Mouse (Mus musculus) 3T3-L1 (cell line): Measurements from ENCODE around the gene Plekhb2.

Experiments used
- DNase-seq: peaks from one replicate; pipeline ENCODE4 v3.0.0-alpha.2; 2015; ENCODE audit warnings: low read depth, low spot score

Plekhb2 gene

DNA sequence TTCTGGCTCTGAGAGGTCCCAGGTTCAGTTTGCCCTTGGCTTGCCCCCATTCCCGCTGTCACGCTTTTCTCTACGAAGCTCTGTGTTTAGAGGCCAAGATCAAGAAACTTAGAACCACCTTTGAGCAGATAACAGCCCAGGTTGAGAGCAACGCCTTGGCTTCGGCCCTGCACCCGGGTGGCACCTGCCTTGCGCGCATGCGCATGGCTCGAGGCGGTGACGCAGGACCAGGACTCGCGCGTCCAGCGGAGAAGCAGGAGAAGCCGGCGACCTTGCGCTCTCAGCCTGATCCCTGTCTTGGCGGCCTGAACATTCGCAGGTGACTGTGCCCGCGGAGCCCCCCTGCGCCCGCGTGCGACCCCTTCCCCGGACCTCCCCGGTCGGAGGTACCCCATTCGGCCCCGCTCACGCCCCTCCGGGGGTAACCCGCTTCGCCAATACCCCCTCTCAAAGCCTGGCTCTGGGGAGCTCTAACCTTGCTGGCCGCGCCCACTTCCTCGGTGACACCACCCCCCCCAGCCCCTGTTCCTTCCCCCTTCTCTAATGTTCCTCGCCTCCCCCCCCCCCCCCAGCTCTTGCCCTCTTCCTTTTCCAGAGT, at the start of gene Plekhb2:
Gene Plekhb2, plus strand, starts transcription at position 232 of the 598 bp plus-strand sequence.
- DNase-seq = peak; percentile 57

DNA sequence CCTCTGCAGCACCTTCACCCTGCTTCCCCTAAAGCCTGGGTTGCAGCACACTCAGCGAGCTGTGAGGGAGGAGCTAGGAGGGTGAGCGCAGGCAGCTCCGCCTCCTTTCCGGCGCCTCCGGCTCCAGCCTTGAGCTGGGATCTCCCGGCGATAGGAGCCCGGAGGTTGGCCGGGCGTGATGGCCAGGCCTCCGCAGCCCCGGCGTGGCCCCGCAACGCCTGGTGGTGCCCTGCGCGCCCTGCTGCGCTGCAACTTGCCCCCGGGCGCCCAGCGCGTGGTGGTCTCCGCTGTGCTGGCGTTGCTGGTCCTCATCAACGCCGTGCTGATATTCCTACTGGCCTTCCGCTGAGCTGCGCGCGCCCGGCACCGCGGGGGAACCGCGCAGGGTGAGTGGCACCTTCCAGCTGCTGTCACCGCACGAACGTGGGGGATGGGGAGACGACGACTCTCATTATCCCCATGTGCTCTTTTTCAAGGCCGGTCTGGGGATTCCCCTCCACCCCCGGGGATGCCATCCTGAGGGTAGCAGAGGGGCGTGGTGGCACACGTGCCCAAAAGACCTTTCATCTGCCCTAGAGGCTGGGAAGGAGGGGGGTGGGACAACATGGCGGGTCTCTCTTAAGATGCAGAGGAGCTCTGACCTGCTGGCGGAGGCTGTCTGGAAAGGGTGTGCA, 48.0 kb upstream of the Plekhb2 start:
- DNase-seq = peak; percentile 51

DNA sequence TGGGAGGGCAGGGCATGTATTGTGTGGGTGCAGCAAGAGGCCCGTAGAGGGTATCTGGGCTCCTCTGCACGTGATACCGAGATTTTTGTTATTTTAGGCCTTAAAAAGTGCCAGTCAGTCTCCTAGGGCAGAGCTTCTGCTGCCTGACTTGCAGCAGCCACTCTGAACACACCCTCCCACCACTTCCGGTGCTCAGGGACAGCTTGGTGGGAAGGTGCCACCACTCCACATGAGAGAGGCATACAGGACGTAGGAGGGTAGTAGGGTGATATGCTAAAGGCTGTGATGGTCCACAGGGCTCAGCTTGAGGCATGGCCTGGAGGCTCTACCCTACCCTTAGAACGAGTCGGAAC, 47.5 kb upstream of the Plekhb2 start:
- DNase-seq = no peak

DNA sequence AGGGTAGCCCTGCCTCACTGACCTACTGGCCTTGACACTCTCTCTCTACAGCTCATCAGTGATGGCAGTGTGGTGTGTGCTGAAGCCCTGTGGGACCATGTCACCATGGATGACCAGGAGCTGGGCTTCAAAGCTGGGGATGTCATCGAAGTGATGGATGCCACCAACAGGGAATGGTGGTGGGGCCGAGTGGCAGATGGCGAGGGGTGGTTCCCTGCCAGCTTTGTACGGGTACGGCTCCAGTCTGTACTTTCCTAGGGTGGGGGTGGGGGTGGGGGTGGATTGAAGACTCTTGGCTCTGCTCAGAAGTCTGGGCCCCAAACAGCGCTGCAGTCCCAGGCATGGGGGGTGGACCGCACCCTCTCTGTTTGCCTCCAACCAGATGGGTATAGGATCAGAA, 44.9 kb upstream of the Plekhb2 start:
- no peak for DNase-seq

DNA sequence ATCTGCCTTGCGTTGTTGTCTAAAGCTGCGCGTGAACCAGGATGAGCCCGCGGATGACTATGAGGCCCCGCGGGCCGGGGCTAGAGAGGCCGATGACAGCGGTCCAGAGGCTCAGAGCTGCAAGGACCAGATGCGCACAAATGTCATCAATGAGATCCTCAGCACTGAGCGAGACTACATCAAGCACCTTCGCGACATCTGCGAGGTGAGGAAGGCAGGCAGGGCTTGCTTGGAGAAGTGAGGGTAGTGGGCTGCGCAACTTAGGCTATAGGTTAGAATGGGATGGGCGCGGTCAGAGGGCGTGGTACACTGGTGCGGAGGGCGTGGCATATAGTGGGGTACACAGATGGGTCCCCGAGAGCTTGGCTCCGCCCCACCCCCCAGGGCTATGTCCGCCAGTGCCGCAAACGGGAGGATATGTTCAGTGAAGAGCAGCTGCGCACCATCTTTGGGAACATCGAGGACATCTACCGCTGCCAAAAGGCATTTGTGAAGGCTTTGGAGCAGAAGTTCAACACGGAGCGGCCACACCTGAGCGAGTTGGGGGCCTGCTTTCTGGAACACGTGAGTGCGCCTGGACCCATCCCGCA, 43.8 kb upstream of the Plekhb2 start:
- DNase-seq = no peak

DNA sequence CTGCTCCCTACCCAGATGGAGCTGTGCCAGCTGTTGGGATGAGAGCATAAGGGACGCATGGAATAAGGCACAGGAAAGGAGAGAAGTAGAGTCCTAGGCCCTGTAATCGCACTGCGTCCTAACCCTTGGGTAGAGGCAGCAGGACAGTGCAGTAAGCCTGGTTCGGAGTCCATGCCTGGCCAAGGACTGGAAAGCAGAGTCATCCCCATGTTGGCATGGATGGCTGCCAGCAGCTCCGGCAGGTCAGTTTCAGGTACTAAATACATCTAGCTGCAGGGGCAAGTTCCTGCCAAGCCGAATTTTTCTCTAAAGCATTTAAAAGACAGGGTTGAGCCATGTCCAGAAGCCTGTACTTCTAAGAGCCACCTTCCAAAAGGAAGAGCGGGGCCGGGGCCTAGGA, 41.3 kb upstream of the Plekhb2 start:
- DNase-seq = no peak

DNA sequence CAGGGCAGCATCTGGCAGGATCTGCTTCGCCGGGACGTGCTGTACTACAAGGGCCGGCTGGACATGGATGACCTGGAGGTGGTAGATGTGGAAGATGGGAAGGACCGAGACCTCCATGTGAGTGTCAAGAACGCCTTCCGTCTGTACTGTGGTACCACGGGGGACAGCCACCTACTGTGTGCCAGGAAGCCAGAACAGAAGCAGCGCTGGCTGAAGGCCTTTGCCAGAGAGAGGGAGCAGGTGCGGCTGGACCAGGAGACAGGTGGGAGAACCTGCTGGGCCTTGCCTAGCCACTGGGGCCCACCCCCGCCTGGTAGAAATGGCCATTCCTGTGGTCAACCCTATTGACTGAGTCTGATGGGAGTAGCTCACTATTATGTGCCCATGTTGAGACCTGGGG, 39.5 kb upstream of the Plekhb2 start:
- DNase-seq = no peak

DNA sequence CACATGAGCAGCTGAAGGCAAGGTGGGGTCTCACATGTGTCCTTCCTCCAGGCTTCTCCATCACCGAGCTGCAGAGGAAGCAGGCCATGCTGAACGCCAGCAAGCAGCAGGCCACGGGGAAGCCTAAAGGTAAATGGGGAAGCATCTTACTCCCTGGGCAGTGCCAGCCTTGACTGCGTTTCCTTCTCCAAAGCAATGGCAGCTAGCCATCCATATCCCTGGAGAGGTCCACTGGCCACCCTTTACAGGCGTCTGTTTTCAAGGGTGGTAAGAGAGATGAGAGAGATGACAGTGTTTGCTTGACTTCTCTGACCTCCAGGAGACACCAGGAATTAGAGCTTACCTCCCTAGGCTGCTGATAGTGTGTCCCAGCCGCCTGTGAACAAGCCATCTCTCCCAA, 38.7 kb upstream of the Plekhb2 start:
- DNase-seq = no peak

DNA sequence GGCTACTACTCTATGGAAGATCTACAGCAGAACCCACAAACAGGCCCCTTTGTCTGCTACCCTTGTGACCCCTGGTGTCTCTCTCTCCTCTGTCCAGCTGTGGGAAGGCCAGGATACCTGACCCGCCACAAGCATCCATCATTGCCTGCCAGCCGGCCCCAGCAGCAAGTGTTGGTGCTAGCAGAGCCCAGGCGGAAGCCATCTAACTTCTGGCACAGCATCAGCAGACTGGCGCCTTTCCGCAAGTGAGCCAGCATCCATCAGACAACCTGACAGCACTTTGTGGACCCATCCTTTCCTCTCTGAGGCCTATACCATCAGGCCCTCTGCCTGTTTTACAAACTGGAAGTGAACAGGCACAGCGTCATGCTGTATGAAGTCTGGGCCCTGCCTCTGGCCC, 38.2 kb upstream of the Plekhb2 start:
- no peak for DNase-seq

DNA sequence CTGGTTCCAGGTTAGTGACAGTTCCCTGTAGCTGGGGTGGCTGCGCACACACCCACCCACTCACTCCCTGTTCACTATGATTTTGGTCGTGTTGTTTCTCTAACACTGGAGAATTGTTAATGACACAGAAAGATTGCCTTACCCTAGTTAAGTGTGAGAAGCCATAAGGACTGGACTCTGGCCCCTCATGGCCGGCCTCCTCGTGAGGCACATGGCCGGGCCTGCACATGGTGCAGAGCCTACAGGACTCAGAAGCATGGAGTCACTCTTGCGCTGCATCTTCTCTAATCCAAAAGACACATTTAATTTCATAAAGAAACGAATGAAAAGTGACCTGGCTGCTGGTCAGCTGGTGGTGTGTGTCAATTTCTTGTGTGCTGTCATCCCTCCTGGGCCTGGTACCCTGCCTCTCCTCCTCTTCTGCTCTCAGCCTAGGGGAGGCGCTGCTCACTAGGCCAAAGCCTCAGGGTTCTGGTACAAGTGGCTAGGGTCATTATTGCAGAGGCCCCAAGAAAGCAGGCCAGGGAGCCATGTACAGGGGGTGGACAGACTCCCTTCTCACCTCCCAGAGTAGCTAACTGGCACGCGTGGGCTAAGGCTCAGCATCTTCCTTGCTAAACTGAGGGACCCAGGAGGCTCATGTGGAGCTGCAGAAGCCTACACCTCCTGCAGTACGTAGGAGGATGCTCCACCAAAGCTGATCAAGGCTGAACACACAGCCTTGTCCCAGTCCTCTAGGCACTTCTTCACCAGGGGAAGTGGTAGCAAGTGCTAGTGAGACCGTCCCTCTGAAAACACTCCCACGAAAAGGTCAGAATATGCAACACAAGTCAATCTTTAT, 37.1 kb upstream of the Plekhb2 start:
- DNase-seq = no peak

DNA sequence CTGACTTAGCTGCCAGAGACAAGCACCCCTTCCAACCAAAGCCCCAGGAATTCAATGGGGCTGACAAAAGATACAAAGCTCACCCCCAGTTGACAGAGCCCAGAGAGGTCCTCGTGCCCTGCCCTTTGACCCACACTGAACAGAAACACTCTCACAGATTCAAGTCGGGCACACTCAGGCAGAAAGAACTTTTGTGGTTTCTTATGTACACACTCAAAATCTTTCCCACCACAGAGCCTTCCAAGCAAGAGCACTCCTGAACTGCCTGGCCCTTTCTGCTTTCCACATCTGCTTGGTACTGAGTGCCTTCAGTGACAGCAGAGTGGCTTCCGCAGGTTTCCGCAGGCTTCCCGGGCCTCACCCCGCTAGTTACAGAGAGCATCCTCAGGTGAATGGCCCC, 33.9 kb upstream of the Plekhb2 start:
- no peak for DNase-seq

DNA sequence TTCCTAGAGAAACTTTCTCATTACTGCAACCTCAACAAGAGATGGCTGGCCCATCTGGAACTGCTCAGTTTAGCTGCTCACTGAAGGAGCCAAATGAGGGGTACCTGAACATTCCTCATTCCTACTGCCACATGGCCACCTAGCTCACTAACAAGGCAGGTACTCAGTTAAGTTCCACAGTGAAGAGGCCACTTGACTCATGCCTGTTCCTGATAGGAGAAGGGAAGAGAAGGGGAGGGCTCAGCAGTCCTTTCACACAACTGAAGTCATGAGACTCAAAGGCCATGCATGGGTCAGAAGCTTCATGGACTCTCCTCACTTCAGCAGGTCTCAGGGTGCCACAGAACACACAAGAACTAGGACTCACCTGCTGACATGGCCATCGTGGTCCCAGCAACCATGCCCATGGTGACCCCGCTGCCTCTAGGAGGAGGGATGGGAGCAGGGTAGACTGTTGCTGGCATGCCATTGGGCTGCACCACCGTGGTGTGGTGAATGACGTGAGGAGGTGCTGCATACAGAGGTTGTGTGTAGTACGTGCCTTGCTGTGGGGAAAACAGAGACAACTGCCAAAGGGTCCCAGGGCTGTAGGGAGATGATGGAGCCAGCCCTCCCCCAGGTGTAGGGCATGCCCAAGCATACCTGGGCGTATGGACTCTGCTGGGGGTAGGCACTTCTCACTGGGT, 30.4 kb upstream of the Plekhb2 start:
- no peak for DNase-seq

DNA sequence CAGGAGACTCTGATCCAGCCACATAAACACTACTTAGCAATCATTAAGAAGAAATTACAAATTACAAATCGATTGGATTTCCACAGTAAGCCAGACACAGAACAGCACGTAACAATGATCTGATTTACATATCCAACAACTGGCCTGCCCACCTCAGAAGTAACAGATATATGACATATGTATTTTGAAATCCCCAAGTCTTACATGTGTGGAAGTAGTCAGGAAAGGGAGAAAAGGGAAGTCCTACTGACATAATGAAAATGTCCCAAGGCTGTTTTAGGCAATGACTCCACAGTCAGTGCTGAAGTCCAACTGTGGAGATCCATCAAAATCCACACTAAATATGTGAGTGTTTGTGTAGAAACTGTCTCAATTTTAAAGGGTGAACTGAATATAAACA, 28.4 kb upstream of the Plekhb2 start:
- no peak for DNase-seq

DNA sequence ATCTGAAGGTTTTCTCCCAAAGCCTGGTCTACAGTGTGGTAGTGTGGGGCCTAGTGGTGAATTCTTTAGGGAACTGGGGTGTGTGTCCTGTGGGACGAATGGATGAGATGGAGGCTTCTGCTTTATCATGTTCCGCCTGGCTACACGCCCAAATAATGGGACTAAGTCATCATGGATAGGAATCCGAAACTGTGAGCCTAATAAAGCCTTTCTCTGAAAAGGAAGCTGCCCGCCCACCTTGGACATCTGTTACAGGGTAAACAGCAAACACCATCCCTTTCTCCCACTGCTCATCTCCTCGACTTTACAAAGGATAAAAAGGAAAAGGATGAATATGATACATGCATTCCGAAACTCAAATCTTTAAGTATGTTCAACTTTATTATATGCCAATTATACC, 27.8 kb upstream of the Plekhb2 start:
- DNase-seq = no peak

DNA sequence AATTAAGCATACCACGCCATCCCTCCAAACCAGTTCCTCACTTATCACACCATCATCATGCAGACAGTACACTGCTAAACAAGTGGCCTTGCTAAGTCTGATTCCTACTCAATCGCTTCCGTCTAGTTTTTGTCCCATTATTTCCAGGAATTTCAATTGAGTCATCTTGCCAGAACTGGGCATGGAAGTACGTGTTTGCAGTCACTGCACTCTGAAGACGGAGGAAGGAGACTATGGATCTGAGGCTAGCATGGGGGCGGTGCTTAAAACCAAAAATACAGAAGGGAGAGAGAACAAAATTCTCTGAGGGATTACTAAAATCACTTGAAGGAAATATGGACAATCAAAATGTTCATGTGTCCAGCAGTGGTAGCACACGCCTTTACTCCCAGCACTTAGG, 27.0 kb upstream of the Plekhb2 start:
- DNase-seq = no peak

DNA sequence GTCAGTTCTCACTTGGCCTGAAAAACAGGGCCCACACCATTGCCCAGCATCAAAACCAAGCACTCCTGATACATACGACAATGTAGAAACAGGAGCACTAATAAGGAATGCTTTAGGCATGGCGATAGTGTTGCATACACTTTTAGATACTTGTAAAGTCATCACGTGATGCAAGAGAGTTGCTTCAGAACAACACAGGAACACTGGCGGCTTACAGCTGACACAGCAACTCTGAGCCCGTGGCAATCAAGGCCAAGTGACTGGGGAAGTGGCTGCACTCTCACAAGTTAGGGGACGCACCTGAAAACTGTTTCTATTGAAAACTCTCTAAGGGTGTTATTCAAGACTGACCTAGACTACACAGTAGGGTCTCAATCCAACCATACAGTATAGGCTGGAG, 26.4 kb upstream of the Plekhb2 start:
- no peak for DNase-seq

DNA sequence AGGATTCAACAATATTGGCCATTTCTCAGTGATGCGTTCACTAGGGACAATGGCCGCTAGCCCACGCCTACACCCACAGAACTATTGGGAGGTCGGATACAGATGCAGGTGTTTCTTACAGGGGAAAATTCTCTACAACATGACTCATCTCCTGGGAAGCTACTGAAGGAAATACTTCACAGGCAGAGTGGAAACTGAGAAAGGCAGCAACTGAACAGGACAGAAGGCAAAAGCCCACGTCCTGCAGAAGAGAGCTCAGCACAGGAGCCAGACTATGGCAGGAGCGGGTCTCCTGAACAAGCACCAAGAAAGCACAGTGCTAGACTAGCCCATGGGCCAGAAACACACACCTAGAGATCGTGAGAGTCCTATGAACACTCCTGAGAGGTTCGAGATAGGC, 25.6 kb upstream of the Plekhb2 start:
- no peak for DNase-seq

DNA sequence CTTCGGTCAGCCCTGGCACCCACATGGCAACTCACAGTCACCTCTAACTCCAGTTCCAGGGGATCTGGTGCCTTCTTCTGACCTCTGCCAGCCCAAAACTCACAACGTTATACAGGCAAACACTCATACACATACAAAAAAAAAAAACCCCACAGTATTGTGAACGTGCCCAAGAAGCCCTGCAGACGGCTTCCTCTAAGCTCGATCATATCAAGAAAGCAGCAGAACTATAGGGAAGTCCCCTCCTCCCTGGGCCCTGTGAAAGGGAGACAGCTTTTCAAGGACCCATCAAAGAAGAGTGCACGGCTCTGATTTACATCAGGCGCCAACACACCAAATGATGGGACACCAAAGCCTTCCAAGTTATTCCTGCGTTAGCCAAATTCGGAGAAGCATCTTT, 23.9 kb upstream of the Plekhb2 start:
- DNase-seq = no peak

DNA sequence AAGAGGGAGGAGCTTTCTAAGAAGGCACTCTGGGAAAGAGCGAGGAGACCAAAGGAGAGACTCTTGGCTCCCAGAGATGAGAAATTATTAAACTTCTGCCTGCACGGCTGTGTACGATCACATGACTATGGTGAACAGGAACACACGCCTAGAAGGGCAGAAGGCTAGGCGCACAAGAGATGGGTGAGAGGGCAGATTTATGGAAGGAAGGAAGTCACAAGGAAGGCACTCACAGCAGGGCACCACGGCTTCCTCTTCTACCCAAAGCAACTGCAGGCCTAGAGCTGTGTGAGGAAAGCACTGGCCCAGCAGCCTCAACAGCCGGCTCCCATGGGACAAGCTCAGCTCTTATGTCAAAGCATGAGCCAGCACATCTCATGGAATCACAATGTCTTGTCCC, 21.9 kb upstream of the Plekhb2 start:
- DNase-seq = no peak

DNA sequence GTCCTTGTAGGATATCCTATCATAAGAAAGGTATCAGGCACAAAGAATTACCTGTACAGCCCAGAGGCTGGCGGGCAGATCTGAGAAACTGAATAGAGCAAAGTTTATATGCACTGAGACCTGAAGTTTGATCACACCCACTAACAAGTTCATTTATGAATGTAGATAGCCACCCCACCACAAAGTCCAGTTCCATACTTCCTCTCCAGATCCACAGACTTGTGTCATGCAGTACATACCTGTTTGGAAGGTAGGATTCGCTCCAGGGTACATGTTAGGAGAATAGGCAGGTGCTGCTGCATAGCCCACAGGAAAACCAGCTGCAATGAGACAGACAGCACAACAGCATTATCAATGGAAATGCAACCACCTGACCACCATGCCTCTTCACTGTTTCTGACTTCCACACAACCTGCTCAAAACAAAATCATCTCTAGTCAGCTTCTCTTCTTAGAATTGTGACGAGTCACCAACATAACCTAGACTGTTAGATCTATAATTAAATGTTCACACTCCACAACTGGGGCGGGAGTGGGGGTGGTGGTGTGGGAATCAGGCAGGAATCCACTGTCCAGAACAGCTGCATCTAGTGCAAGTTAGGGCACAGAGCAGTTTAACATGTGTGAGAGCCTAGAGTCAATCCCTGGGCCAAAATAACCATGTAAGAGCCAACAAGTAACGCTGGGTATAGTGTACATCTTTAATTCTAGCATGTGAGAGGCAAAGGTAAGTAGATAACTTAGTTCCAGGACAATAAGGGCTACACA, 21.1 kb upstream of the Plekhb2 start:
- no peak for DNase-seq

DNA sequence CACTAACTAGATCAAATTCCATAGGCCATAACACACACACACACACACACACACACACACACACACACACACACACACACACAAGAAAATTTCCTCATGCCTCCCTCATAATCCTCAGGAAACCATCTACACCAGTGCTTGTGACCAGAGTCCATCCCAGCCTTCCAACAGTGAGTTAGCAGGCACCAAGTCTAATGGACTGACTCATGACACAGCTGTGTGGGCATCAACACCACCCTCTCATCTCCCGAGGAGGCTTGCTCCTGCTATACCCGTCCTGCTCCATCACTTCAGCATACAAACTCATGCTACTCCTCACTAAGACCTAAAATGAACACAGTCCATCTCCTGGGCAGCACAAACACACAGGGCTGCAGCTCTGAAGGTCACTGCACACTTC, 18.8 kb upstream of the Plekhb2 start:
- DNase-seq = no peak
